Mouse (Mus musculus): Measurements from ENCODE around the gene Tmem185b. TPM values are rescaled to one million over a fixed set of nuclear protein-coding genes. Genes with fewer than 3 reads are reported as not detected.
A peak's percentile ranks its signal among the peaks of the same experiment; 100 is the strongest.

Tmem185b gene
- polyA plus RNA-seq, 1 experiment from 2014 or later, result 23.9 TPM

DNA sequence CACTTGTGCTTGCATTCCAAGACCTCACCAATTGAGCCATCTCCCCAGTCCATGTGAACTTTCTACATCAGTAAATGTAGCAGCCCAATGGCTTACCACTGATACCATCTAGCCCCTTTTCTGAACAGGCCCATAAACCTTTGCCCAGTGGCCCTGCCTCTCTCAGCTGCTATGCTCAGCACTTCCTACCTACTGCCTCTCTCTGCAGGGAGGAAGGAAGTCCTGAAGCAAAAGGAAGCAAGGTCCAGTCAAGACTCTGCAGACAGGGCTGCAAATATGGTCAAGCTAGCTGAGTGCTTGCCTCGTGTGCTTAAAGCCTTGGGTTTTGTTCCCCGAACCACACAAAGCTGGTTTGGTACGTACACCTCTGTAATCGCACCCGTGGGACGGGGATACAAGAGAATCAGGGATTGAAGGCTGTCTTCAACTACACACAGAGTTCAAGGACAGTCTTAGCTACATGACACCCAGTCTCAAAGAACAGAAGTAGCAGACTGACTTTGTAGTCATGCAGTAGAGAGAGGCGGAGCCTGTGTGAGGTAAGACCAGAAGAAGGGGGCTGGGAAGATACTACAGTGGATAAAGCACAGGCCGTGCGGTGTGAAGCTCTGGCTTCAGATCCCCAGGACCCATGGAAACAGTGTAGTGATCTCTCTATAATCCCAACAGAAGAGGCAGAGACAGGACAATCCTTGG, 27.3 kb upstream of the Tmem185b start:
- 84% methylated on average over 9 of the region's 9 CpGs for WGBS
- Histone ChIP-seq H3K4me3 (ENCODE audit: low read depth, low read length) (no peak overlapping the region), H3K9ac (replicated peaks; ENCODE audit: low read depth, low read length) (no peak overlapping the region), H3K27ac (ENCODE audit: low read length) (no peak overlapping the region), H3K4me2 (replicated peaks; ENCODE audit: low read depth, low read length) (no peak overlapping the region), H3K4me1 (ENCODE audit: control insufficient read depth, insufficient read depth, low read length) (peaks cover 10% of the 10 kb centered on the region; the same call in 1 of the 2 replicates), H3K9me3 (ENCODE audit: control insufficient read depth, low read depth, low read length) (no peaks in the 10 kb centered on the region), H3K27me3 (ENCODE audit: control insufficient read depth, insufficient read depth, low read length) (no peaks in the 10 kb centered on the region), H3K36me3 (ENCODE audit: control insufficient read depth, insufficient read depth, low read length) (peaks cover 3% of the 10 kb centered on the region; the same call in 1 of the 2 replicates)
- ATAC-seq (ENCODE audit: insufficient number of reproducible peaks, insufficient read depth, low FRiP score, low read depth), result no peak

DNA sequence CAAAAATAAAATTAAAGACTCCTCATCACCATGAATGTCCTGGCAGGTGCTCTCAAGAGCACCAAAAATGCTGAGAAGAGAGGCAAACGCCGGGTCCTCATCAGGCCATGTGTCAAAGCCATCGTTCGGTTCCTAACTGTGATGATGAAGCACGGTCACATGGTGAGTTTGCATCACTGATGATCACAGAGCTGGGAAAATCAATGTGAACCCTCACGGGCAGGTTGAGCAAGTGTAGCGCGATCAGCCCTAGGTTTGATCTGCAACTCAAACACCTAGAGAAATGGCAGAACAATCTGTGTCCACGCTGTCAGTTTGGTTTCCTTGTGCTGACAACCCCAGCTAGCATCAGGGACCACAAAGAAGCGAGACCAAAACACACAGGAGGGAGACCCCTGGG, 26.5 kb upstream of the Tmem185b start:
- 86% methylated on average over 10 of the region's 10 CpGs for WGBS
- ATAC-seq (ENCODE audit: insufficient number of reproducible peaks, insufficient read depth, low FRiP score, low read depth), result no peak

DNA sequence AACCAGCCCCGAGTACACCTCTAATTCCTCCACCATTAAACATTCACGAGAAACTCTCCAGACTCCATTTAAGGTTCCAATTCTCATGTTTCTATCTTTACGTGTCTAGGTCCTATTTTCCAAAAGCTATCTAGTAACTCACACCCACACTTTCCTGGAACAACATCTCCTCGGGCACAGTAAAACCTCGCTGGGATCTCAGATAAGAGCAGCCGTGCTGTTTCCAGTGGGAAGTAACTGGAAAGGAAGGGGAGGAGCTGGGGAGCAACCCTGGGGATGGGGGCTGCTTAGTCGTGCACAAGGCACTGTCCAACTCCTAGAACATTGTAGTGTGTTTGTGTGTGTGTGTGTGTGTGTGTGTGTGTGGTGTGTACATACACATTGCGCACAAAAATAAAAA, 24.1 kb upstream of the Tmem185b start:
- no peaks in the 10 kb centered on the region for H3K9me3 ChIP-seq (ENCODE audit: control insufficient read depth, low read depth, low read length)
- H3K4me1 ChIP-seq (ENCODE audit: control insufficient read depth, insufficient read depth, low read length), result peaks cover 15% of the 10 kb centered on the region; the same call in 1 of the 2 replicates
- H3K4me3 ChIP-seq (ENCODE audit: low read depth, low read length), result no peak overlapping the region
- no peak overlapping the region for H3K27ac ChIP-seq (ENCODE audit: low read length)
- H3K36me3 ChIP-seq (ENCODE audit: control insufficient read depth, insufficient read depth, low read length), result peaks cover 3% of the 10 kb centered on the region; the same call in 1 of the 2 replicates
- ATAC-seq (ENCODE audit: insufficient number of reproducible peaks, insufficient read depth, low FRiP score, low read depth), result no peak
- H3K9ac ChIP-seq (replicated peaks; ENCODE audit: low read depth, low read length), result no peak overlapping the region
- H3K4me2 ChIP-seq (replicated peaks; ENCODE audit: low read depth, low read length), result no peak overlapping the region
- no peaks in the 10 kb centered on the region for H3K27me3 ChIP-seq (ENCODE audit: control insufficient read depth, insufficient read depth, low read length)
- 82% methylated on average over 8 of the region's 8 CpGs for WGBS

More for the DNA sequence above, 26.5 kb upstream of the Tmem185b start:
- Histone ChIP-seq H3K36me3 (ENCODE audit: control insufficient read depth, insufficient read depth, low read length) (peaks cover 3% of the 10 kb centered on the region; the same call in 1 of the 2 replicates), H3K4me2 (replicated peaks; ENCODE audit: low read depth, low read length) (no peak overlapping the region), H3K4me1 (ENCODE audit: control insufficient read depth, insufficient read depth, low read length) (peaks cover 12% of the 10 kb centered on the region; the same call in 1 of the 2 replicates), H3K27me3 (ENCODE audit: control insufficient read depth, insufficient read depth, low read length) (no peaks in the 10 kb centered on the region), H3K4me3 (ENCODE audit: low read depth, low read length) (no peak overlapping the region), H3K9me3 (ENCODE audit: control insufficient read depth, low read depth, low read length) (no peaks in the 10 kb centered on the region), H3K9ac (replicated peaks; ENCODE audit: low read depth, low read length) (no peak overlapping the region), H3K27ac (ENCODE audit: low read length) (no peak overlapping the region)

DNA sequence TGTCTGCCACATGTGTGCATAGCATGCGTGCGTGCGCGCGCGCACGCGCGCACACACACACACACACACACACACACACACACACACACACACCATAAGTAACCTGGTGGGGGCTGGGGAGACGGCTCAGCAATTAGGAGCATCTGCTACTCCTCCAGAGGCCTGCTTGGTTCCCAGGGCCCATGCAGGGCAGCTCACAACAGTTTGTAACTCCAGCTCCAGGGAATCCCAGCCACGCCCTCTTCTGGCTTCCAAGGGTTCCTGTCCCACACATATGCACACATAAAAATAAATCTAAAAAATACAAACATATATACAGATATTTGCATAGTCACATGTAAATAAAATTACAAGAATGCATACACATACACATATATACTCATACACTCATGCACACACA, 23.2 kb upstream of the Tmem185b start:
- Histone ChIP-seq H3K36me3 (ENCODE audit: control insufficient read depth, insufficient read depth, low read length) (peaks cover 3% of the 10 kb centered on the region; the same call in 1 of the 2 replicates), H3K9me3 (ENCODE audit: control insufficient read depth, low read depth, low read length) (no peaks in the 10 kb centered on the region), H3K4me3 (ENCODE audit: low read depth, low read length) (0 out of 2 replicates have a peak overlapping the region, but pooled peaks have one; percentile 71), H3K4me2 (replicated peaks; ENCODE audit: low read depth, low read length) (peak overlapping the region; percentile 84), H3K27ac (ENCODE audit: low read length) (no peak overlapping the region), H3K4me1 (ENCODE audit: control insufficient read depth, insufficient read depth, low read length) (peaks cover 14% of the 10 kb centered on the region; the same call in 1 of the 2 replicates), H3K27me3 (ENCODE audit: control insufficient read depth, insufficient read depth, low read length) (no peaks in the 10 kb centered on the region), H3K9ac (replicated peaks; ENCODE audit: low read depth, low read length) (no peak overlapping the region)
- 90% methylated on average over 11 of the region's 11 CpGs for WGBS
- ATAC-seq (ENCODE audit: insufficient number of reproducible peaks, insufficient read depth, low FRiP score, low read depth), result no peak

DNA sequence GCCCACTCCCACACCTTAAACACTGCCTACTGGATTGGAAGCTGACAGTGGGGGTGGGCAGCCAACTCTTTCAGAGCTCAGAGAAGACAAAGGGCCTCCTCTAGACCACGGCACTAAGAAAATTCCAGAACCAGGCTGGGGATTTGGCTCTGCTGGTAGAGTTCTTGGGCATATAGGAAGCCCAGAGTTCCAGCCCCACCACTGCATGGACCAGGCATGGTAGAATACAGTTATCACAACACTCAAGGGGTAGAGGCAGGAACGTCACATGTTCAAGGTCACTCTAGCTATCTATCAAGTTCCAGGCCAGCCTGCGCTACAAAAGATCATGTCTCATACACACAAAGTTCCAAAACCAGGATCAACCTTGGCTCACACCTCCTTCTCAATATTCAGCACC, 22.8 kb upstream of the Tmem185b start:
- Histone ChIP-seq H3K36me3 (ENCODE audit: control insufficient read depth, insufficient read depth, low read length) (peaks cover 3% of the 10 kb centered on the region; the same call in 1 of the 2 replicates), H3K9me3 (ENCODE audit: control insufficient read depth, low read depth, low read length) (no peaks in the 10 kb centered on the region), H3K27ac (ENCODE audit: low read length) (no peak overlapping the region; the same call in 1 of the 2 replicates), H3K4me3 (ENCODE audit: low read depth, low read length) (peak overlapping the region; percentile 71), H3K27me3 (ENCODE audit: control insufficient read depth, insufficient read depth, low read length) (no peaks in the 10 kb centered on the region), H3K4me2 (replicated peaks; ENCODE audit: low read depth, low read length) (peak overlapping the region; percentile 84), H3K4me1 (ENCODE audit: control insufficient read depth, insufficient read depth, low read length) (peaks cover 14% of the 10 kb centered on the region; the same call in 1 of the 2 replicates), H3K9ac (replicated peaks; ENCODE audit: low read depth, low read length) (peak overlapping the region; percentile 77; the same call in 1 of the 2 replicates)
- WGBS, result 78% methylated on average over 3 of the region's 3 CpGs
- ATAC-seq (ENCODE audit: insufficient number of reproducible peaks, insufficient read depth, low FRiP score, low read depth), result no peak

DNA sequence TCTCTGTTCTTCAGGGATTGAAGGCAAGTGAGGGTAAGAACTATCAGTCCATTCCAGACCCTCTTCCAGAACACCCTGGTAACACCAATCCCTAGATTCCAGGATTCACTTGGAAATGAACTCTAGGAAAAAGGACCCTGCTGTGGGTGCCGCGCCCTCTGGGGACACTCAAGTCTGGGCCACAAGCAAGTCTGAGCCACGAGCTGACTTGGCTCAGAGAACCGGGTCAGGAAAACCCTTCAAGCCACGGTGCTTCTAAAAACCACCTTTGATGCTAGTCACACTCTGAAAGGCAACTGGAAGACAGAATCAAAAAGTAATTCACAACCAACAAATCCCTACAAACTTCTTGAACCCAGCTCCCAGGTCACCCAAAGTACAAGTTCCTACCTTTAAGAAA, 22.2 kb upstream of the Tmem185b start:
- Histone ChIP-seq H3K4me1 (ENCODE audit: control insufficient read depth, insufficient read depth, low read length) (peaks cover 14% of the 10 kb centered on the region; the same call in 1 of the 2 replicates), H3K4me2 (replicated peaks; ENCODE audit: low read depth, low read length) (peak overlapping the region; percentile 84), H3K9ac (replicated peaks; ENCODE audit: low read depth, low read length) (peak overlapping the region; percentile 77), H3K27ac (ENCODE audit: low read length) (peak overlapping the region; percentile 67; the same call in 1 of the 2 replicates), H3K27me3 (ENCODE audit: control insufficient read depth, insufficient read depth, low read length) (no peaks in the 10 kb centered on the region), H3K4me3 (ENCODE audit: low read depth, low read length) (peak overlapping the region; percentile 71), H3K36me3 (ENCODE audit: control insufficient read depth, insufficient read depth, low read length) (peaks cover 3% of the 10 kb centered on the region; the same call in 1 of the 2 replicates), H3K9me3 (ENCODE audit: control insufficient read depth, low read depth, low read length) (no peaks in the 10 kb centered on the region)
- no peak for ATAC-seq (ENCODE audit: insufficient number of reproducible peaks, insufficient read depth, low FRiP score, low read depth)
- WGBS, result 11% methylated on average over 5 of the region's 5 CpGs

DNA sequence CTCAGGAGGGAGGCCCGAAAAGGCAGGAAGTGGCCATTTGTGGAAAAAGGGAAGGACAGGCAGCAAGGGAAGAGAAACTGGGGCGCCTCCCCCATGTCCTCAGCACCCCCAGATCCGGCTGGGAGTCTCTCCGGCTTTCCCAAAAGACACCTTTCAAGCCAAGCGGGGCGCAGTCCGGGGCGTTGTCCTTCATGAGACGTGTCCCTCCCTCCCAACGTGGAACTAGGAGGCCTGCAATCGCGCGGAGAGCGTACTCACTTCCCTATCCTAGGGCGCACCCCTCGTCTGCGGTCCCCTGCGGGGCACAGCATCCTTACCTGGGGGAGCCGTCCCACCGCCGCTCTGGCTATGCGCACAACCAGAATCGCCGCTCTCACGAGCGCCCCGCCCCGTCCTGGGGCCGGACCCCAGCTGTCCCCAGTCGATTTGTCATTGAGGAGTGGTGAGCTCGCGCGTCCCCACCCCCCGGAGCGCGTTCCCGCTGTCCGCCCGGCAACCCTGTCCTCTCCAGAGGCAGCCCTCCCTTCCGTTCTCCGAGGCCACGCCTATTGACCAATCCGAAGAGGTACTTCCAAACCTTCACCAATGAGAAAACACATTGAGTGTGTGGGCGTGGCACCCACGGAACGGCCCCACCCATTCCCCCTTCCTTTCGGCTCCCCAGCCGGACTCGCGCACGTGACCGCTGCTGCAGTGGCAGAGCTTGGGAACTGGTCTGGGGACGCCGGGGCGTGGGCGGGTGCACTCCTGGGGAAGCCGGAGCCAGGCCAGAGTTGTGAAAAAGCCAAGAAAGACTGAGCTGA, 21.5 kb upstream of the Tmem185b start, which contains the start of gene Ralb:
Gene Ralb, minus strand, starts transcription at position 535 of the 803 bp plus-strand sequence.
- Histone ChIP-seq H3K9ac (replicated peaks; ENCODE audit: low read depth, low read length) (peak within 1 kb of the TSS; percentile 77), H3K27ac (ENCODE audit: low read length) (peak within 1 kb of the TSS; percentile 67), H3K4me2 (replicated peaks; ENCODE audit: low read depth, low read length) (peak within 1 kb of the TSS; percentile 84), H3K36me3 (ENCODE audit: control insufficient read depth, insufficient read depth, low read length) (peaks cover under 1% of the 10 kb centered on the region; the same call in 1 of the 2 replicates), H3K4me3 (ENCODE audit: low read depth, low read length) (peak within 1 kb of the TSS; percentile 71), H3K9me3 (ENCODE audit: control insufficient read depth, low read depth, low read length) (no peaks in the 10 kb centered on the region), H3K4me1 (ENCODE audit: control insufficient read depth, insufficient read depth, low read length) (peaks cover 14% of the 10 kb centered on the region; the same call in 1 of the 2 replicates), H3K27me3 (ENCODE audit: control insufficient read depth, insufficient read depth, low read length) (no peaks in the 10 kb centered on the region)
- ATAC-seq (ENCODE audit: insufficient number of reproducible peaks, insufficient read depth, low FRiP score, low read depth), result peak; percentile 98
- WGBS, result 1% methylated on average over 57 of the region's 57 CpGs

DNA sequence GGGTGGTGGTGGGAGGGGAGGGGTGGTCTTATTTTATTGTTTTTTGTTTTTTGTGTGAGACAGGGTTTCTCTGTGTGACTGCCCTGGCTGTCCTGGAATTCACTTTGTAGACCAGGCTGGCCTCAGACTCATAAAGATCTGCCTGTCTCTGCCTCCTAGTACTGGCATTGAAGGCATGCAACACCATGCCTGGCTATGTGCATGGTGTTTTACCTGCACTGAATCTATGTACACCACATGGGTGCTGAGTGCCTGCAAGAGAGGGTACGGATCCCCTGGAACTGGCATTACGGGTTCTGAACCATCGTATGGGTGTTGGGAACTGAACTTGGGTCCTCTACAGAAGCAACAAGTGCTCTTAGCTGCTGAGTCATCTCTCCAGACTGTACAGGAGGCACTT, 20.0 kb upstream of the Tmem185b start:
- Histone ChIP-seq H3K9ac (replicated peaks; ENCODE audit: low read depth, low read length) (no peak overlapping the region), H3K4me3 (ENCODE audit: low read depth, low read length) (no peak overlapping the region), H3K4me2 (replicated peaks; ENCODE audit: low read depth, low read length) (no peak overlapping the region), H3K36me3 (ENCODE audit: control insufficient read depth, insufficient read depth, low read length) (no peaks in the 10 kb centered on the region), H3K4me1 (ENCODE audit: control insufficient read depth, insufficient read depth, low read length) (peaks cover 18% of the 10 kb centered on the region; the same call in 1 of the 2 replicates), H3K27me3 (ENCODE audit: control insufficient read depth, insufficient read depth, low read length) (no peaks in the 10 kb centered on the region), H3K27ac (ENCODE audit: low read length) (no peak overlapping the region), H3K9me3 (ENCODE audit: control insufficient read depth, low read depth, low read length) (no peaks in the 10 kb centered on the region)
- no peak for ATAC-seq (ENCODE audit: insufficient number of reproducible peaks, insufficient read depth, low FRiP score, low read depth)
- WGBS, result 90% methylated on average over 3 of the region's 3 CpGs

Measured in stomach, embryonic 14.5 days (tissue).